Mouse (Mus musculus) right cerebral cortex, postnatal 36 days (tissue): ENCODE measurements around the gene Safb2.

Experiments
- DNase-seq, 2 experiments: peaks; one replicate each; pipeline ENCODE4 v3.0.0; 2022; ENCODE audit warnings: low spot score in 2 of 2, mixed read lengths in 1 of 2

Safb2 gene

GRCm38 (mm10) chr17:56560131-56560530 lies 24.3 kb downstream of the Safb2 start:
- no peak for DNase-seq

- no peak for DNase-seq
These were observed 25.0 kb downstream of the Safb2 start for GRCm38 (mm10) chr17:56559386-56559785.

GRCm38 (mm10) chr17:56558448-56558847 lies 25.9 kb downstream of the Safb2 start:
- DNase-seq, result peak; percentile 40 to 43

- no peak for DNase-seq
These were observed 30.2 kb downstream of the Safb2 start, which contains the start of gene Gm20219 for GRCm38 (mm10) chr17:56554122-56554551. Gm20219 (minus strand) TSS chr17:56554387.

GRCm38 (mm10) chr17:56552781-56553363 lies 31.5 kb downstream of the Safb2 start:
- peak; percentile 61 to 64 for DNase-seq

- DNase-seq, result no peak
These were observed 32.4 kb downstream of the Safb2 start for GRCm38 (mm10) chr17:56551841-56552581.

- DNase-seq, result no peak
These were observed 33.5 kb downstream of the Safb2 start for GRCm38 (mm10) chr17:56550784-56551475.

- no peak for DNase-seq
These were observed 35.7 kb downstream of the Safb2 start for GRCm38 (mm10) chr17:56548605-56549105.

- DNase-seq, result no peak
These were observed 36.4 kb downstream of the Safb2 start for GRCm38 (mm10) chr17:56547846-56548604.

- no peak for DNase-seq
These were observed 37.1 kb downstream of the Safb2 start for GRCm38 (mm10) chr17:56547116-56547845.

- no peak for DNase-seq
These were observed 37.8 kb downstream of the Safb2 start for GRCm38 (mm10) chr17:56546576-56546975.

- DNase-seq, result no peak
These were observed 38.4 kb downstream of the Safb2 start for GRCm38 (mm10) chr17:56545945-56546344.

GRCm38 (mm10) chr17:56544699-56545387 lies 39.5 kb downstream of the Safb2 start:
- no peak for DNase-seq

GRCm38 (mm10) chr17:56543684-56544224 lies 40.6 kb downstream of the Safb2 start:
- no peak for DNase-seq

- no peak for DNase-seq
These were observed 41.6 kb downstream of the Safb2 start for GRCm38 (mm10) chr17:56542736-56543135.

- DNase-seq, result no peak
These were observed 43.8 kb downstream of the Safb2 start for GRCm38 (mm10) chr17:56540562-56540975.

- no peak for DNase-seq
These were observed 46.5 kb downstream of the Safb2 start for GRCm38 (mm10) chr17:56537912-56538311.

- no peak for DNase-seq
These were observed 47.5 kb downstream of the Safb2 start for GRCm38 (mm10) chr17:56536874-56537273.

- DNase-seq, result no peak
These were observed 48.2 kb downstream of the Safb2 start for GRCm38 (mm10) chr17:56536192-56536591.

GRCm38 (mm10) chr17:56524943-56525342 lies 59.4 kb downstream of the Safb2 start:
- DNase-seq, result no peak
